Mouse (Mus musculus) gastrocnemius, postnatal 4 days (tissue): Measurements from ENCODE around the gene Comt. TPM values are rescaled to one million over a fixed set of nuclear protein-coding genes. Genes with fewer than 3 reads are reported as not detected.
A peak's percentile ranks its signal among the peaks of the same experiment; 100 is the strongest.

Experiments
- DNase-seq, 2 experiments: peaks; one replicate each; pipeline ENCODE4 v3.0.0; 2021 to 2022; ENCODE audit warnings: low spot score in 2 of 2, mixed read lengths in 2 of 2
- total RNA-seq, 2 experiments: library from RNA; stranded (reverse); gene quantifications; 2 replicates each; pipeline ENCODE4 v1.2.3; 2021

Comt gene
- total RNA-seq, 2 experiments from 2014 or later, result 52.9 to 62.8 TPM

DNA sequence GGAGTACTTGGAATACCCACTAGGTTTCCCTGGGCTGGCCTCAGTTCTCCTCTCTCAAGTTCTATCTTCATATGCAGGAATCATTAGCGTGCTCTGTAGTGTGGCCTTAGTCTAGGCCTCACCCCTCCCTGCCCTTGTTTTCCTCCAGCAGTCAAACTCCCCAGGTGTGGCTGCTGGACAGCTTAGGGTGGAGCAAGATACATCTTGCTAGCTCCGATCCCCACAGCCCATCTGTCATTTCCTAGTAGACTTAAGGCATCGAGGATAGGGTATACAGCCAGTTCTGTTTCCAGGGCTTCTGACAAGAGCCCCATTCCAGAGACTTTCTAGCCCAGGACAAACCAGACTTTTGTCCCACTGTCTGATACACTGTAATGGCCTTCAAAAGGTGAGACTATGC, 34.9 kb downstream of the Comt start:
- no peak for DNase-seq

DNA sequence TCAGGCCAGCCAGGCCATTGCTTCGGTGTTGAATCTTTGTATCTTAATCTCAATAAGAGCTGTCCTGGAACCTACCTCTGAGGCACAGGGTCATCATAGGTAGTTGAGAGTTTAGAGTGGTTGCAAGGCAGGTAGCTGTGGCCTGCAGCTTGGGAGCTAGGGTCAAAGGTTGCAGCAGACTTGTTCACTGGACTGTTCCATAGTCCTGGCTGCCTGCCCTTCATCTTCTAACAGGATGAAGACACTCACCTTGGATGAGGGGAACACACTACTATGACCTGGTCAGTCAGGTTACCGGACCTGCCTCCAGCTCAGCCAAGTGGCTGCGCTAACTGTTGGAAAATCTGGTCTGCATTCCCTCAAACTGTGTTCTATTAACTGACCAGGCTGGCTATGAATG, 35.5 kb downstream of the Comt start:
- no peak for DNase-seq

DNA sequence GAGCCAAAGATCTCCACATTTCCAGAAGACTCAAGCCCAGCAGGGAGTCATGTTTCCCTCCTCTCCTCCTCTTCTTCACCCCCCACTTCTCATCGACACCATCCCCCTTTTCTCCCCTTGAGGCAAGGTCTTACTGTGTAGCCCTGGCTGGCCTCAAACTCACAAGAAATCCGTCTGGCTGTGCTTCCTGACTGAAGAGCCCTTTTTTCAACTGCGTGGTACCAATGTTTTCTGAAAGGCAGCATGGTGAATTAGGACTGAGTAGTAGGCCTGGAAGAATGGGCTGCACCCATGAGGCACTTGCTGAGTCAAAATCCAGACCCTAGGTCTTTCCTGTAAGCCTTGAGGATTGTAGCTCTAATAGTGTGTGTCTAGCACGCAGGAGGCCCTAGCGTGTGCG, 36.3 kb downstream of the Comt start:
- DNase-seq, result no peak

DNA sequence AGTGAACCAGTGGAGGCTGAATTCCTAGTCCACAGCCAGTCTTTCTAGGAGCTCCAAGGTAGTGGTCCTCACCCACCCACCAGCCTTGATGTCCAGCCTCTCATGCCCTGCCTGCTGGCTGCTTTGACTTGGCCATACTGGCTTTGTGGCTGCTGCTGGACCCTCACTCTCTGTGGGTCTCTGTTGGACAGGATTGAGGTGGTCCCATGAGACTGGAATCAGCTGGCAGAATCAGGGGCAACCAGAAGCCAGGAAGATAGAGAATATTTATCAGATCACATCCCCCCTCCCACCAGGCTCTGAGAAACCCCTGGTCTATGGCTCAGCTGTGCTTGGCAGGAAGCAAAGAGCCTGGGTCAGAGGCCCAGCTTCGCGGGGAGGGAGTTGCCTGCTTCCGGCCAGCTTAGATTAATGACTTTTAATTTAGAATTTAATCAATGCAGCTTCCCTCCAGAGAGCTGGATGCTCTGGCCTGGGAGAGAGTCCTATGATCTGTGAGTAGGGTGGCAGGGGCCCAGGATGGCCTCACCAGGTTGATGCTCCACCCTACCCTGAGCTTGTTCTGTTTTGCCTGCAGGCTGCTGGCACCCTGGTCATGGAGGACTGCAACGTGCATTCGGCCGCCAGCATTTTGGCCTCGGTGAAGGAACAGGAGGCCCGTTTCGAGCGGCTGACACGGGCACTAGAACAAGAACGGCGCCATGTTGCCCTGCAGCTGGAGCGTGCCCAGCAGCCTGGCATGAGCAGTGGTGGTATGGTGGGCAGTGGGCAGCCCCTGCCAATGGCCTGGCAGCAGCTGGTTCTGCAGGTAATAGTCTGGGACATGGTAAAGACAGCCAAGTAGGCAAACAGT, 37.8 kb downstream of the Comt start:
- peak in 1 of 2 experiments; percentile 22 for DNase-seq

DNA sequence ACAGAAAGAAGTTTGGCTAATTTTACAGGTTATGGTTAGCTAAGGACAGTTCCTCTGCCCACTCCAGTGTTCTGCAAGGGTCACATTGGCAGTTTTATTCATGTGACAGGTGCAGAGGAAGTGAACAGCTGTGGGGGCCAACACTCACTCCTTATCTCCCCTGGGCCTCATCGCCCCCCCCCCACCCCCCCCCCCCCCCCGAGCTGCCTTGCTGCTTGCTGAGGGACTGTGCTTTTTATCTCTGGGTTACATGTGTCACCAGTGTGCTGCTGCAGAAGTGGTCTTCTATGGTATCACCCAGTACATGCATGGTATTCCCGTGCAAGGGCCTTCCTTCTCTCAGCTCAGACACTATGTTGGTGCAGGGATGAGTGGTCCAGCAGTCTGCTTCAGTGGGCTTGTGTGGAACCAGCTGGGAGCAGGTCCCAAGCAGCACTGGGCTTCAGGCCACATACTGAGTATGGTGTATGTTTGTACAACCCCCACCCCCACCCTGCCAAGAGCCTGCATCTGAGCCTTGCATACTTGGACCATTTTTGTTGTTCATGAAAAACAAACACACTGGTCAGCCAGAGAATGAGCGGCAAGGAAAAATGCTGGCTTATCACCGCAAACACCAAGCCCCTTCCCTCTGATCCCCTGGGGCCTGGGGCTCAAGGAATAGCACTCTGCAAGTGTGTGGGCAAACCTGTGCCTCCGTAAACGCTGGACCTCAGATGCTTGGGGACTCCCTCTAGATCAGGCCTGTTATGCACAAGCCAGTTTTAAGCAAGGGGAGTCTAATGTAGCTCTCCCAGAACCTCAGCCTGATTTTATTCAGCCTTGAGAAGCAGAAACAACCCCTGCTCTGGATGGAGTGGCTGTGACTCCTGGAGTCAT, 38.7 kb downstream of the Comt start:
- DNase-seq, result peak in 1 of 2 experiments; percentile 25

DNA sequence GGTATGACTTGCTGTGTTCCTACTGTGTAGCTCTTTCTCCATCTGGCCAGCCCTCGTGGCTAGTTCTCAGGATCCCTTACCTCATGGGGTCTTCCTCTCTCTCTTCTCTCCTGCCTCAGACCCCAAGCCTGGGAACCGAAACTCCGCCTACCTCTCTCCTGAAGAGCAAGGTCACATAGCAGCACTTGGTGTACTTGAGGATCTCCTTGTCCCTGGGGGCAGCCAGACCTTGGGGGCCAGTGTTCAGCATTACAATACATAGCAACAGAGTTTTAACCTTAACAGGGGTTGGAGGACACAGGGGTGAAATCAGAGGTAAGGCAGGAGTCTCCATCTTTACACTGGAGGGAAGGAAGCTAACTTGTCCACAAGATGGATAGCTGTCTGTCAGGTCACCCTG, 39.7 kb downstream of the Comt start:
- DNase-seq, result no peak

DNA sequence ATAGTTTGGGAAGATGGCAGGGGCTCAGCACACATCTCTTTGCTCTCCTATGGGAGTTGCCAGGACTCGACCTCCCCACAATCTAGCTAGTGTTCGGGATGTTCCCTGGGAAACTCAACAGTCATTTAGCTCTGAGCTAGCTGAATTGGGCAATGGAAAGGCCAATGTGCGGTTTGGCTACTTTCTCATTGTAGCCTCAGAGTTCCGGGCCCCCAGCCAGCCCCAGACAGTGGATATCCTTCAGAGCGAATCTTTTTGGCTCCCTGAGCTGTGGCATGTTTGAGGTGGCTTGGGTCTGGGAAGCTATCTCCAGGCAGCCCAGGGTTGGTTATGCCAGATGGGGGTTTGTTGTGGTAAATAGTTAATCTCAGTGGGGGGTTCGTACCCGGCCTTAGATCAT, 40.2 kb downstream of the Comt start:
- DNase-seq, result peak in 1 of 2 experiments; percentile 39

DNA sequence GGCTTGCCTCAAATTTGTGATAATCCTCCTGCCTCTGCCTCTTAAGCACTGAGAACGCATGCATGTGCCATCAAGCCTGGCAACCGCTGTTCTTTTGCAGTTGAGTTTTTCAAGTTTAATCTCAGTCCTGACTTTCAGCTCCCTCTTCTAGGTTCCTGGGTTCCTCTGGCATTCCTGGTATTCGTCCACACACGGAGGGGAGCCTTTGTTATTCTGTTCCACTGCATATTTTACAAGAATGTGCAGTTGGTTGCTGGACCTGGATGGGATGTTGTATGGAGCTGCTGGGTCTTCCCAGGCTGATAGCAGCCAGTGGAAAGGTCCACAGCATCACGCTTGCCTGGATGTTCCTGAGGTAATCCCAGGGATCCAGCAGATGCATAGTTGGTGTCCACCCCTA, 41.2 kb downstream of the Comt start:
- no peak for DNase-seq

DNA sequence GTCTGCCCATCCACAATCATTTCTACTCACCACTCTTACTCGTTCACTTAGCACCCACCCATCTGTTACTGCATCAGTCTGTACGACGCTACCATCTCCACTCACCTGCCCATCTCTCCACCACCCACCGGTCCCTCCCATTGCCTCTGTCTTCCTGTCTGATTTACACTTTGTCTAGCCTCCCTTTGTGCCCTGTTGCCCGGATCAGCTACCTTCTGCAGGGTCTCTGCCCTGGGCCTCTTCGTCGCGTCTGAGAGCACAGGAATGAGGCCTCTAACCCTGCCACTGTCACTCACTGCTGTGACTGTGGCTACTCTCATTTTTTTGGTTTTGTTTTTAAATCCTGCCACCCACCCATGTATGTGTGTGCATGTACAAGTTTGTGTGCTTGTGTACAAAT, 42.0 kb downstream of the Comt start:
- no peak for DNase-seq

DNA sequence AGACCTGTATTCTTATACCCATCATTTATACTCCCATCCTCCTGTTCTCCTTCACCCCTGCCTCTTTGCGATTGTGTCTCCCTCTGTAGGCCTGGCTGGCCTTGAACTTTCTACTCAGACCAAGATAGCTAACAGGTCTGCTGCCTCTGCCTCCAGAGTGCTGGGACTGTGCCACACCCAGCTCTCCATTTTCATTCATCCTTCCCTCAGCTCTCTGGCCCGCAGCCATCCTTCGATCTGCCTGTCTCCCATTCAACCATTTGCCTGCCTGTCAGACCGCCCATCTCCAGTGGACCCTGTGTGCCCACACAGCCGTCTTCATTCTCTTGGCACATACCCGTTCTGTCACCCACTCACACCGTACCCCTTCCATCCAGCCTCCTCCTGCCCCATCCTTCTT, 42.4 kb downstream of the Comt start:
- peak in 1 of 2 experiments; percentile 27 for DNase-seq

DNA sequence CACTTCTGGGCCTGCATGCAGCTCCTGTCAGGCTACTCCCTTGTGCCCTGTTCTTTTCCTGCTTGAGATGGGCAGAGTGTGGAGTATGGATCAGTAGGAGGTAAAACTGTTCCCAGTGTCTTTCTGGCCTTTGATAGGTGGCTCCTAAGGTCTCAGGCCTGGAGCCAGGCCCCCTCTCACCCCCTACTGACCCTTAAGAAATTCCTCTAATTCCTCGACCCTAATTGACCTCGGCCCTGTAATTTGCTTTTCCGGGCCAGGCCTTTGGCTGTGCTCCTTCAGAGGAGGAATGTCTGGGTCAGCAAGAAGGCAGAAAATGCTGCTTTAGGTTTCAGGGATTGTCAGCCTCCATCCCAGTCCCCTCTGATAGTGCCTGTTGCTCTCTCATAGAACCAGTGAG, 42.9 kb downstream of the Comt start:
- DNase-seq, result no peak

DNA sequence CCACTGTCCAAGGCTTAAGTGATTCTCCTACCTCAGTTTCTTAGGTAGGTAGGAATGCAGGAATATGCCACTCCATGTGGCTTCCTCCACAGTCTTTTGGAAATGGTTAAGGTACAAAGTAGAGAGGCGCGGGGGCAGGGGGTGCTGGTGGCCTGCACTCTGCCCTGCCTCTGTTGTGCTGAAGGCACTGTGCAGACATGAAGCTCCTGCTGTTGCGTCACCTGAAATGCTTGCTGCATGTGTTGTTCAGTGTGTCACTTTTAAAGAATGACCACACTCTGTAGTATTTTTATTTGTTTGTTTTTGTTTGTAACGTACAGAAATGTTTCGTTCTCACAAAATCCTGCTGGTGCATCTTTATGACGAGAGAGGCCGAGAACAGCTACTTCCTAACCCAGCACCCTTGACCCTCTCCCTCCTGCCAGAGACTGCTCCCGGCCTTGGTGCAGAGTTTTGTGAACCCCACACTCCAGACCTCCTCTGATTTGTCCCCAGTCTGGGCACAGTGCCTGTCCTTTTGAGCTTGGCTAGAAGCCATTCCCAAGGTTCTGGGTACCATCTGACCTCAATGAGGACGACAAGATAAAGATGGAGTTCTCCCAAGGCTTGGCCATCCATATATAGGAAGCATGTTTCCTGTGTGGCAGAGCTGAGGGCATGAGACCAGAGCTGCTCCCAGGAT, 43.5 kb downstream of the Comt start:
- no peak for DNase-seq

DNA sequence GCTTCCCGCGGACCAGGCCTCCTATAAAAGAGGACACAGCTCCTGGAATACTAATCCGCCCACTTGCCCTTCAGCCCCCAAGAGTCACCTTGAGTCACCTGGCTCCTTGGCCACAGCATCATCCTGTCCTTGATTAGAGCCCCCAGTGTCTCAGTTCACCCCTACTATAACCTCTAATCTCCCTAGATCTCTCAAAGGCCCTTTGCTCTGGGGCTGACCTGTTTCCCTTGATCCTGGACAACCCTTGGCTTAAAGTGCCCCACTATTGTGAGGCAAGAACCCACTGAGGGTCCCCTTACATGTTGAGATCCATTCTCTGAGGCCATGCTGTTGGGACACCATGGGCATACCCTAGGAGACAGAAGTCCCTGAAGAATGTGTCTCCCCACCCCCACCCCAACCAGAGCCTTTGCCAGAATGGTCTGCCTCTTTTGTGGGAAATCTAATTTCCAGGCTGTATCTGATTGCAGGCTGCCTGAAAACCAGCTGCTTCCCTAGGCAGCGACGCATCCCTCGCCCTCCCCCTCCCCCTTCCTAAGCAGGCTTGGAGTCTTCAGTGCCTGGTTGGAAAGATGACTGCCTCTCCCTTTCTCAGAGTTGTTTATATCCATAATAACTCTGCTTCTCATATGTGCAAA, 44.9 kb downstream of the Comt start:
- DNase-seq, result no peak

DNA sequence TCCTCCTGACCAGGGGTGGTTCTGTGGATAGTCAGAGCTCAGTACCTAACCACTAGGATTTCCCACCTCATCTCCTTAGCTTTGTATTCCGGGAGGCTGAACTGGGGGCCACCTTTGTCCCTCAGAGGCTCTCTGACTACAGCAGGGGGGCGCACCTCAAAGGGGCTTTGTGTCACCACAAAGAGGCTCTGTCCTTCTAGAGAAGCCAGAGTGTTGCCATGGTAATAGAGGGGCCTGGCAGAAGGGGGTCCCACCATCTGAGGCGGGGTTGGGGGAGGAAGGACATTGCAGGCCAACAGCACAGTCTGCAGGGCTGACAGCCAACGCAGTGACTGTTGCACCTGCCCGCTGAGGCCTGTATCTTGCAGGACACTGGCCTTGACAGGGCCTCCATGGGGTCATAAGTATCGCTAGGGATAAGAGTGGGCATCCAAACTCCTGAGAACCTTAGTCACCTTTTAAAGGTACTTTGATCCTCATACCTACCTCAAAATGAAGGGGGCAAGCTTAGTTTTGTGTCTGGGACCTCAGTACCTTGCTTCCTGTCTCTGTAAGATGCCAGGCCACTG, 46.1 kb downstream of the Comt start:
- no peak for DNase-seq

DNA sequence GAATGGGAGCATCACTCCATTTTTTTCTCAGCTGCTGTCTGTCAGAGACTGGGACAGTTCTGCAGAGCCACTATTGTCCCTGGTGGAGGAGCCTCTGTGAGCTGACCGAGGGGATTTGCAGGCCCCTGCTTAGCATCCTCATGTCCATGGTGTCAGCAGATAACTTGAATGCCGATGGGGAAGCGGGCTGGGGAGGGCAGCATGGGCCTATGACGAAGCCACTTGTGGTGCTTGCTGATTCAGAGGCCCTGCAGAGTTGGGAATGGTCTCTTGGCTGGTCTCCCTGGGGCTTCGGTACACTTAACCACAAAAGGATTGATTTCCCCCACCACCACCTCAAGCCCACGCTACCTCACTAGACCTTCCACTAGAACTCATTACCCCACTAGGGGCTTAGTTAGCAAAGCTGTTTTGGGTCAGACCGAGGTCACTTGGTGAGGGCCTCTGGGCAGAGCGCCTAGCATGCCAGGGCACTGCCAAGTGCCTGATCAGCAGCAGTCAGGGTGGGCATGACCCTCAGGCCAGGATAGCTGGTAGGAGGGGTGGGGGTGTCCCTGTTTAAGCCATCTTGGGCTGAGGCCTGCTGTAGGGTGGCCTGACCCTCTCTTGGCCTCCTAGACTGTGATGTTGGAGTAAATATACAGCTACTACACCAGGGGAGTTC, 47.2 kb downstream of the Comt start:
- no peak for DNase-seq

DNA sequence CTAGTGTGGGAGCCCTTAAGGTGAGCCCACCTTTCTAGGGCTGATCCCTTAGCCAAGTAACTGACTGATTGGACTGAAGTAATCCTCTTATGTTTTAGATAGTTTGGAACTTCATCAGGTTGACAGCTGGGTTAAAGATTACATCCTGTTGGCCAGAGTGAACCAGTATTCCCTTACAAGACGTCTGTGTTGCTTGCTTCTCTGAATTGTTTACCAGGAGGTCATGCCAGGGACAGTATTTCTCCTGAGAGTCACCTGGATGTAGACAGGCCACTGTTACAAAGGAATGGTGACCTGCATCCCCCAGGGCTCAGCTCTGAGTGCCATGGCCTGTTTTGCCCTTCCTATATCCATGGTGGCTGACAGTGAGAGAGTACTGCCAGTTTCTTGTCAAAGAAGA, 48.2 kb downstream of the Comt start:
- DNase-seq, result no peak

DNA sequence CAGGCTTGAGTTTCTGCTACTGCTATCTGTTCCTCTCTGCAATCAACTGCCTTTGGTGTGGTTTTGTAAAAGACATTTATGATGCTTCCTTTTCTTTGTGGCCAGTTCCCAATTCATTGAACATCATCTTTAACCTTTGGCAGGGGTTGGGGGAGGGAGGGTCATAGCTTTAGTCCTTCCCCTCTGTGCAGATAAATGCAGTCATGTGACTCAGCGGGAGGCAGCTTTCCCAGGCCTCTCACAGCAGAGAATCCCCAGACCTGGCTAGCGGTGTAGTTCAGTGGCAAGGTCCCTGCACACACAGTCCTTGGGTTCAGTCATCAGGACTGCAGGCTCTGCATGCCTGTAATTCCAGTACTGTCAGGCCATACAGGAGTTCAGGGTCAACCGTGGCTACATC, 49.4 kb downstream of the Comt start:
- no peak for DNase-seq

DNA sequence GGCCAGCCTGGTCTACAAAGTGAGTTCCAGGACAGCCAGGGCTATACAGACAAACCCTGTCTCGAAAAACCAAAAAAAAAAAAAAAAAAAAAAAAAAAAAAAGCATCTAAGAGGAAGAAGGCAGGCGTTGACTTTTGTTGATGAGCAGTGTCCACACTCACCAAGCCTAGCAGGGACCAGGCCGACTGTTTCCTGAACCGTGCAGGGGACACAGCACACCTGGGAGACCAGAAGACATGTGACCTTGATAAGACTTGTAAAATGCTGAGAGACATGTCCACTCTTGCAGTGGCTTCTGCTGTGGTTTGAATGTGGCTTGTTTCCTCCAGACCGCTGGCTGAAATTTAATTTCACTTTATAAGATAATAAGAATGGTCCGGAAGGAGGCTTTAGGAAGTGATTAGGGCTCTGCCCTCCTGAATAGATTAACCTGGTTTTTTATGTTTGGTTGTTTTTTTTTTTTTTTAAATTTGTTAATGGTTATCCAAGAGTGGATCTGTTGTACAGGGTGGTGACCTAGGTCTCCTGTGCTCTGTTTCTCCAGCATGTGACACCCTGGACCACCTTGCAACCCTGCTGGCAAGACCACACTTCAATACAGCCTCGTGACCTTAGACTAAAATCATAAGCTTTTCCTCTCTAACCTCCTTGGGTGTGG, 50.2 kb downstream of the Comt start:
- no peak for DNase-seq

DNA sequence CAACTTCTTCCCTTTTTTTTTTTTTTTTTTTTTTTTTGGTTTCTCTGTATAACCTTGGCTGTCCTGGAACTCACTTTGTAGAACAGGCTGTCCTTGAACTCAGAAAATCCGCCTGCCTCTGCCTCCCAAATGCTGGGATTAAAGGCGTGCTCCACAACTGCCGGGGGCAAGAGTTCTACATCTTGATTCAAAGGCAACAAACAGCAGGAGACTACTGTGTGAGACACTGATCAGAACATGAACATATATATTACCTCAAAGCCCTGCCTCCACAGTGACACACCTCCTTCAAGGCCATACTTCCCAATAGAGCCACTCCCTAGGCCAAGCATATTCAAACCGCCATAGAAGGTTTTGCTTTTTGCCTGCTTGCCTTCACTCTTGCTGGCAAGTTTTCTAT, 53.0 kb downstream of the Comt start:
- no peak for DNase-seq

DNA sequence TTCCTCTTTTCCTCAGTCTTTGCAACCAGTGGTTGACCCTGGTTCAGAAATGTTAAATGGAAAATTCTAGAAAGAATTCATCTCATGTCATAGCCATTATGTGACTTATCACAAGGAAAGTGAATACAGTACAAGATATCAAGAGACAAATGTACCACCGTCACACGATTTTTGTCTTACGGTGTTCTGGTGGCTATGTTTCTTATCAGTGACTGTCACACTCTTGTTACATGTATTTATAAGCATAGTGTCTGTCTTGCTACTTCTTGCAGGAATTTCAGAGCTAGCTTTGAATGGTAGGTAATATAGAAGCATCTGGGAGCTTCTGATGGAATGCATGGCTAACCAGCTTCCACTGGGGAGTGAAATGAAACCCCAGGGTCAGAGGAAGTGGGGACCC, 56.5 kb downstream of the Comt start:
- DNase-seq, result no peak
